Mouse (Mus musculus) neural tube, embryonic 10.5 days (tissue): ENCODE results near the gene Abcc3.
"Not testable (repeated sequence)": the region's sequence is repeated elsewhere in the genome, so short reads cannot be mapped to it uniquely, and the experiment has no call there.

ENCODE experiments used
- DNase-seq: peaks from one replicate; pipeline ENCODE4 v3.0.0-alpha.2; 2017; ENCODE audit warnings: low spot score; ENCODE audit errors: extremely low spot score

Abcc3 gene

DNA sequence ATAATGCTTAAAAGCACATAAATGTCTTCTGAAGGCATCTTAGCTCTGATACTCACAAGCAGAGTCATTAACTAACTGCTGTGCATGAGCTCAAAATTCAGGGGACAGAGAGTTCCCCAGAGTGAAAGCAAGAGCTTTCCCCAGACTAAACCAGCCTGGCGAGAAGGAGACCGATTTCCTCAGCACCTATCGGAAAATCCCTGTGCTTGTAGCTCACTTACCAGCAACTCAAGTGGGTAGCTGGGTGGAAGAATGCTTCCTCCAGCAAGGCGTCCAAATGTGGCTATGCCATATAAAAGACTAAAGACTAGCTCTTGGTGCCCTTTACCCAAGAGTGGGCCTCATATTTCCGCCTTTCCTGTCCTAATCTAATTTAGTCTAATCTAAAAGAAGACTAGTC, 9.9 kb upstream of the Abcc3 start:
- DNase-seq = no peak

DNA sequence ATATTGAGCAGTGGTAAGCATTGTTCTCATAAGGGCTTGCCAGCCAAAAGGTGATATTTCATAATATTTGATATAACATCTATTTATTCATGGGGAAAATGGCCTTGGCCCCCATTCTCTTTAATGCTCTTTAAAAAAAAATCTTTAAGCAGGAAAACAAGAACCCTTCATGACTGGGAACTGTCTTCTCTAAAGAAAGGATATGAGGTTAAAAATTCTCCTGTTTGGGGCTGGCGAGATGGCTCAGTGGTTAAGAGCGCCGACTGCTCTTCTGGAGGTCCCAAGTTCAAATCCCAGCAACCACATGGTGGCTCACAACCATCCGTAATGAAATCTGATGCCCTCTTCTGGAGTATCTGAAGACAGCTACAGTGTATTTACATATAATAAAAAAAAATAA, 9.2 kb upstream of the Abcc3 start:
- not testable (repeated sequence) for DNase-seq

DNA sequence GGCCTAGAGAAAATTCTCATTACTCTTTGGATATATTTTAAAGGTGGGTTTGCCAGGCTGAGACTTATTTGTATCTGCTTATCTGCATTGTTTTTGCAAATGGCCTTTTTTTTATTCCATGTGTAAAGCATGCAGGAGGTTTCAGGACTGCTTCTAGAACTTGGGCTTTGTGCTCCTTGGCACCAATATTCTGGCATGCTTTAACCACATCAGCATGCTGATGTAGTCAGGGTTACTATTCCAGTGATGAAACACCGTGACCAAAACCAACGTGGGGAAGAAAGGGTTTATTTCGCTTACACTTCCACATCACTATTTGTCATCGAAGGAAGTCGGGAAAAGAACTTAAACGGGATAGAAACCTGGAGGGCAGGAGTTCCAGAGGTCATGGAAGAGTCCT, 8.2 kb upstream of the Abcc3 start:
- no peak for DNase-seq

DNA sequence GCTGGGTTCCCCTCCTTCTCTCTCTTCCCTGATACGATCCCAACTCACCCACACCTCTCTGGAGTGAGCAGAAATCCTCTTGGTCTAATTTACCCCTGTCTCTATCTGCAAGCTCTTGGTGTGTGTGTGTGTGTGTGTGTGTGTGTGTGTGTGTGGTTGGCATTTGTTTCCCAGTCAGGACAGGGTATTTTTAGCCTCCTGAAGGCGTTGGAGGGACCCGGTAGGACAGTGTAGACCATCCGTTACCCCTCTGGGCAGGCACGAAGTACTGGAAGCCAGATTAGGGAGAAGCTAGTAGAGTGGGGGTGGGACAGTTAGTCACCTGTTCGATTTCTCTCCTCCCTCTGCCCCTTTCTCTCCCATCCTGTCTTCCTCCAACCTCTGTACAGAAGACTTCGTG, 1.3 kb upstream of the Abcc3 start:
- DNase-seq = no peak

DNA sequence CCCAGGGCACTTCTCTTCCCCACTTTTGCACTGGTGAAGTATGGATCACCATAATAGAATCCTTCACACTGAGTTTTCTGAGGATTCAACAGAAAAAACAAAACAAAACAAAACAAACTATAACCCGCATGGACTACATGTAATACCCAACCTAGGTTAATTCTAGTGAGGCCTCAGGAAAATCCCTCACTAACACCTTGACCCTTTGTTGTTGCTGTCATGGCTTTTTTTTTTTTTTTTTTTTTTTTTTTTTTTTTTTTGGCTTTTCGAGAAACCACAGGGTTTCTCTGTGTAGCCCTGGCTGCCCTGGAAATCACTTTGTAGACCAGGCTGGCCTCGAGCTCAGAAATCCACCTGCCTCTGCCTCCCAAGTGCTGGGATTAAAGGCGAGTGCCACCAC, 693 bp upstream of the Abcc3 start:
- DNase-seq = not testable (repeated sequence)

DNA sequence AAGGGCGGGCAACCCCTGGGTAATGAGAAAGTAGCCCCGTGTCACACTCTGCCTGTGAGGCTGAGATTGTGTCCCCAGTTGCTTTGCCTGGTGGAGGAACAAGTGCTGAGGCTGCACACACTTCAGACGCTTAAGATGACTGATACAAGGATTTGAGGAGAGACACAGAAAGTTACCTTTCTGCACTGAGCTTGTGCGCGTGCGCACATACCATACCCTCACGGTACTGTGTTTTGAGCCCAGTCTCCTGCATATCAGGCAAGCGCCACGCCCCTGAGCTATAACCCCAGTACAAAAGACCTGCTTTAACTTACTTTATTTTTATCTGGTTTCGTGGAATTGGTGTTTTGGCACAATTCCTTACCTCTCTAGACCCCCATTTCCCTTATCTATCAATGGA, 1.1 kb downstream of the Abcc3 start:
- no peak for DNase-seq

DNA sequence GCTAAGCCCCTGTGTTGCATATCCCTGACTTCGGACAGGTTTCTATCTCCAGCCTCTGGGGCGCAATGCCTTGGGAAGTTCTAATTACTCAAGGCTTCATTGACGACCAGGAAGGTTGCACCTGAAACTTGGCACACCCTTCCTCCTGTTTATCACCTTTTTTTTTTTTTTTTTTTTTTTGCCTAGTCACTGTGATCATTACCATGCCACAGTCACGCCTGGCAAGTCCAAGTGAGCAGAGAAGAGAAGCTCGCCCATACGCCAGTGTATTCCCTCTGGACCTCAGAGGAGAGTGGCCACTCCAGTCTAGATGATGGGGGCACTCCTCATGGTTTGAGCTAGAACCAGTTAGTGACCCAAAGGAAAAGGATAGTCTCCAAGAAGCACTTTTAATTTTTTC, 2.0 kb downstream of the Abcc3 start:
- no peak for DNase-seq

DNA sequence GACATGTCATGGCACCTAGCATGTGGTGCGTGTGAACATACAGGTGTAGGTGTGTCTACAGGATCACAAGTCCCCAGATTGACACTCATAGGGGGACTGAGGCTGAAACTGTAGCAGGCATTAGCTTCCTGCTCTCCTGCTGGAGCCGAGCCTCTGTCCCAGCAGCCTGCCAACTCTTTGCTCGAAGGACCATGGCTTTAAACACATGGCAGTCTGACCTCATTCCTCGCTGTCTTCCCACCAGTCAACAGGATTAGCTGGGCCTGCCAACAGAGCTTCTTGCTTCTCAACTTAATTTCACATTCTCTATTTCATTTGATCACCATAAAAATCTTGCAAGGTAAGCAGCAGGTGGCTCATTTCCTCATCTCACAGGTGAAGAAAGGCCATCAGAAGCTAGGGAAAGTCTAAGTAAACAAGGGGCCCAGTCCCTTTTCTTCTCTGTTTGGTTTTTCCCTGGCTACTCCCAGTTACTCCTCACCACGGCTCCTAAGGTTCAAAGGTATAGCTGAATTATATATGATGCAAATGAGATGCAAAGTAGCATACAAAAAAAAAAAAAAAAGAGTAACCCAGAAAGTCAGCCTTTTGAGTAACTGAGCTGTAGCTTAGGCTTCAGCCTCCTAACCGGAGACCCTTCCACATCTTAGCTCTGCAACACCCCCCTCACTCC, 2.9 kb downstream of the Abcc3 start:
- no peak for DNase-seq

DNA sequence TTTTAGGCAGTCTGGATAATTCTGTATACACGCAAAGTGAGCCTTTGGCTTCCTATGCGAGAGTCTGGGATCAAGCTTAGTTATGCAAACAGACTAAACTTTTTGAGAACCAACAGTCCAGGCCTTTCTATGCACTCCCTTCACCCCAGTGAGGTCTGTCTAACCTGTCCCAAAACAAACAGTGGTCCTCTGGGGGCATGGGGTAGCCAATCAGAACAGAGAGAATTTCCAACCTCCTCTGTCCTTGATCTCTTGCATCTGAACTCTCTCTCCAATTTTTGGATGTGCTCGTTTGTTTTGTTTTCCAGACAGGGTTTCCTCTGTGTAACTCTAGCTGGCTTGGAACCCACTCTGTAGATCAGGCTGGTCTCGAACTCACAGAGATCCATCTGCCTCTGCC, 3.8 kb downstream of the Abcc3 start:
- no peak for DNase-seq

DNA sequence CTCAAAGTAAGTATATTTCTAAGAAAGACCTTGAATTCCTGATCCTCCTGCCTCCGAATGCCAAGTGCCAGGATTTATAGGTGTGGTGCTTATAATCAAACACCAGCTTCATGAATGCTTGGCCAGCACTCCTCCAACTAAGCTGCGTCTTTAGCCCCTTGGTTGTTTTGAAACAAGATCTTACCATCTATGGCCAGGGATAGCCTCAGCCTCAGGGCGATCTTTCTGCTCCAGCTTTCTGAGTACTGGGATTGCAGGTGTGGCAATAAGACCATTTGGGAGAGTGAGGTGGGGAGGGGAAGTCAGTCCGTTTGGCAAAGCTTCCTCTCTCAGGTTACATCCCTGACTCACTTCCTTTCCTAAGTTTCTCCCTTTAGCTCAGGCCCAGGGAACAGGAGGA, 5.0 kb downstream of the Abcc3 start:
- DNase-seq = no peak

DNA sequence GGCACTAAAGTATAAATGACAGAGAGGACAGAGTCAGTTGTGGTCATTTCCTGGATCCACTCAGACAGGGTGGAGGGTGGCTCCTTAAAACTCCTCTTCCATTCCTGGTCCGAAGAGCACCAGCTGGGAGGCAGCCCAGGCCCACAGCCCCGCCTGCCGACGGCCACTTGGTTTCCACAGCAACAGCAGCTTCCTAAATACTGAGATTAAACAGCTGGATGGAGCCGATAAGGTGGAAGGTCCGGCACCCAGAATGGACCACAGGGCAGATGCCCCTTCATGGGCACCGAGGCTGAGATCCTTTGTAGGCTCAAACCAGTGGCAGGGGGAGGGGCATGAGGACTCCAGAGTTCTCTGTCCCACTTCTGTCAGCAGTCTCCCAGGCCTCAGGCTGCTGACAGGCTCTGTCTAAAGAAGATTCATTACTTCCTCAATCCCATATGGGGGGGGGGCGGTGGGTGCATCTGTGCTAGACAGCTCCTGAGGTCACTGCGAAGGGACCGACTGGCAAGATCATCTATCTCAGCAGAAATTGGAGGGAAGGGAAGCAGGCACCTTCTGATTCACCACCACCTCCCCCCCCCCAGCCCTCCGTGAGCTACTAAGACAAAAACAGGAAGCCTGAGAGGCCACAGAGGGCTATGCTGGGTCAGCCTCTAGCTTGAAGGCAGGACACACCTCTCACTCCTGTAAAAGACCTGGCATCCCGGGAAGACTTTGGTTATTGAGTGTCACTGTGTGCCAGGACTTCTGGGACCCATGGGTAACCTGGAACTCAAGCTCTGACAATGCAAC, 6.6 kb downstream of the Abcc3 start:
- DNase-seq = peak; percentile 66

DNA sequence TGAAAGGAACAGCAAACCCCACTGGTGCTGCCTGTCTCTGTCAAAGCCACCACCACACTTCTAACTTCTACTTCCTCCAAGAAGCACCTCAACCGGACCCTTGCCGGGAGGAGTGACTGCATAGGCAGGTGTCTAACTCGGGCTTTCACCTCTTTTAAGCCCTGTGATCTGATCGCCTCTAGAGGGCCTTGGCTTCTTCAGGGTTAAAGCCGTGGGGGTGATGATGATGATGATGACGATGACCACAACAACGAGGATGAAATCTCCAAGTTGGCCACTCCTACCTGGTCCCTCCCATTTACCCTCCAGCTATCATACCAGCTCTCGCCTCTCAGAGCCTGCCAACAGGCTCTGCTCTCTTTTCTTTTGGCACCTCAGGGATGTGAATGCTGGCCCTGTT, 13.1 kb downstream of the Abcc3 start:
- DNase-seq = no peak

DNA sequence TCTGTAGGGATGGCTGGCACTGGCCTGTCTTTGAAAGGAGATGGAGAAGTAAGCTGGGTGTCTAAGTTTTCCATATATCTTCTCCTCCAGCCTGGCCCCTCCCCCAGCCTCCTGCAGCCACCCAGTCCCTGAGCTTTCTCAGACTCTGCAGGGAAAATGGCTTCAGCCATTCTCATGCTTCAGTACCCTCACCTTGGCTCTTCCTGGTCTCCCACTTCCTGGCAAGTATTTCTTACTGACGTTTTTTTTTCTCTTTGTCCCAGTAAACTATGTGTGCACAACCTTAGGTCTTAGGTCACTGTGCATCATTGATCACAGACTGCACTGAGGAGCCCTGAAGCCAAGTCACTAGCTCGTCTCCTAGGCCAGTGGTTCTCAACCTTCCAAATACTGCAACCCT, 13.7 kb downstream of the Abcc3 start:
- DNase-seq = no peak

DNA sequence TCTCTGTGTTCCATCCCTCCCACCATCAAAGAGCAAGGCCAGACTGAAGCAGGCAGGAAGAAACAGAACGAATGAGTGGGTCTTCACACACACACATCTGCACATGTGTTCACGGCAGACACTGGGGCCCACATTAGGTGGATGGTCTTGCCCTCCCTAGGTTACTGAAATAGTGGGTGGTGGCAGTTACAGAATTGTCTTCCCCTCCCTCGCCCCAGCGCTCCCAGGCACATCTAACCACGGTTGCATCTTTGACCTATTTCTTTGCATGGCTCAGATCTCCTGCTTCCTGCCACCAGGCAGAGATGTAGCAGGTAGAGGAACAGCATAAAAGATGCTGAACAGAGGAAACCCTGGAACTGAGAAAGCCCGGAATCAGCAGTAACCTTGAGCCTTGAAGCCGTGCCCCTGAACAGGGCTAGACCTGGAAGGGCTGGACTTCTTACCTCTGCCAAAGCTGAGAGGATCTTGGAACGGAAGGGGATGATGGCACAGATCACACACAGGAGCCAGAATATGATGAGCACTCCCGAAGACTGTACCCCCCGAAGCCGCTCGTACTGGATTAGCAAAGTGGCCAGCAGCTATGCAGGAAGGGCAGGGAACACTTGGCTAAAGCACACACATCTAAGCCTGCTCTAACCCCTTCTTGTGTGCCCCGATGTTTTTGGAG, 18.4 kb downstream of the Abcc3 start:
- no peak for DNase-seq

DNA sequence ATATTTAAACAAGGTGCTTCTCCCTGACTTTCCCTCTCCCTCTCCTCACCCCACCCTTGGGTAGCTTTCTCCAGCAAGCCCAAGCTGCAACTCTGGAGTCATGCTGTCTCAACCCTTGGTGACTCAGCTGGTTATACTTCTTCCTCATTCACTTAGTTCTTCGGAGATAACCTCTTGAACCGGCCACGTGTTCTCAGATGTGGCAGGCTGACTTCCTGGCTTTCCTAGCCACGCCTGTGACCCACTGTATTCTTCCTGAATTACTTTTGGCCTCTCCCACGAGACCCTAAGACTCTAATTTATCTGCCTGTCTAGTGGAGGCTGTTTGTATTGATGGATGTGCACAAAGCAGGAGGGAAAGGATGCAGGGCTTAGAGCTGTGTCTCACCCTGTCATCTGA, 22.0 kb downstream of the Abcc3 start:
- DNase-seq = no peak

DNA sequence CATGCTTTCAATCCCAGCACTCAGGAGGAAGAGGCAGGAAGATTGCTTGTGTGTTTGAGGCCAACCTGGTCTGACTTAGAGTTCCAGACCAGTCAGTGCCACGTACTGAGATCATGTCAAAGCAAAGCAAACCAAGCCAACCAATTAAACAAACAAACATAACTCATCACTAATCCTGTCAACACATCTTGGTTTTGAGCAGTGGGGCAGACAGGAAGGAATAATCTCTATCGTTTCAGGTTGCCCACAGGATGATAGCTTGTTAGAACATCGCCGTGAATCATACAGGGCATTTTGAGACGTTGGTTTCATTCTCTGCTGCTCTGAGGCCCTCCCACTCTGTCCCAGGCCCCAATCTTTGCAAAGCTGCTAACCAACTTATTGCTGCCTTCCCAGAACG, 22.8 kb downstream of the Abcc3 start:
- DNase-seq = no peak

DNA sequence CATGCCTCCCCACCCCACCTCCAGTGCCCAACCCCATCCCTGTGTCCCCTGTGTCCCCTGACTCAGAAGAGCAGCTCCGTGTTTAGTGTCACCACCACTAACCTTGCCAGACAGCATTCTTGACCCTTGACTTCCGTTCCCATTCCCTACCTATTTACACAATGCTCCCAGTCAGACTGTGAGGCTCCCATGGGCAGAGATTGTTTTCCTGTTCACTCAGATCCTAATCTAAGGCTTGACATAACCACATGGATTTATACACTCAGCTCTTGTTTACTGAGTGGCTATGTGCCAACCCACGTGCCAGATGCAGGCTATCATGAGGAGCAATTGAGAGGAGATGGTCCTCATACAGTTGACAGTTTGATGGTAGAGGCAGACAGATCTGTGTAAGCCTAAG, 27.5 kb downstream of the Abcc3 start:
- no peak for DNase-seq

DNA sequence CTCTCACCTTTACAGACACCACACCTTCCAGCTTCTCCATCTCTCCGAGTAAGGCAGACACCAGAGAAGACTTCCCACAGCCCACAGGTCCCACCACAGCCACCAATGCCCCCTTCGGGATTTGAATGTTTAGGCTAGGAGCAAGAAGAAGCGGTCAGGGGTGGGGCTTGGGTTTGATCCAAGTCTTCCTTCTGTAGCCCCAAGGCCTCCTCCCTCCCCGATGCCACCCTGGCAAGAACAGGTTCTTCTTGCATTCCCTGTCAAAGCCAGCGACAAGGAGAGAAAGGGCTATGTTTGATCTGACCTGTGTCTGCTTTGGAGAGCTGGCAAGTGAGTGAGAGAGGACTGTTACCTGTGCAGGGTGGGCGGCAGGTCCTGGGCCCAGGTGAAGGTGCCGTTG, 29.1 kb downstream of the Abcc3 start:
- DNase-seq = no peak

DNA sequence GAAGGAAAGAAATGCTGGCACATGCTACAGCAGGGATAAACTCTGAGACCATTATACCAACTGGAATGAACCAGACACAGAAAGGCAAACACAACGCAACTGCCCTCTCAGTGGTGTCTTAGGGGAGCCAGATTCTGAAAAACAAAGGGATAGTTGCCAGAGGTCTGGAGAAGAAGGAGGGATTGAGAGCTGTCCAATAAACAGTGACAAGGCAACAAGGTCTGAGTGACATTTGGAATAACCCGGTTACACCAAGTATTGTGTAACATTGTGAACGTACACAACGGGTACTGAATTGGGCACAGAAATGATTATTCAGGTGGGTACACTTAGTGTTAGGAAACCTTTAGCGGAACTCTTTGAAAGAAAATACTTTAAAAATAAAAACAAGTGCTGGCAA, 30.7 kb downstream of the Abcc3 start:
- DNase-seq = no peak

DNA sequence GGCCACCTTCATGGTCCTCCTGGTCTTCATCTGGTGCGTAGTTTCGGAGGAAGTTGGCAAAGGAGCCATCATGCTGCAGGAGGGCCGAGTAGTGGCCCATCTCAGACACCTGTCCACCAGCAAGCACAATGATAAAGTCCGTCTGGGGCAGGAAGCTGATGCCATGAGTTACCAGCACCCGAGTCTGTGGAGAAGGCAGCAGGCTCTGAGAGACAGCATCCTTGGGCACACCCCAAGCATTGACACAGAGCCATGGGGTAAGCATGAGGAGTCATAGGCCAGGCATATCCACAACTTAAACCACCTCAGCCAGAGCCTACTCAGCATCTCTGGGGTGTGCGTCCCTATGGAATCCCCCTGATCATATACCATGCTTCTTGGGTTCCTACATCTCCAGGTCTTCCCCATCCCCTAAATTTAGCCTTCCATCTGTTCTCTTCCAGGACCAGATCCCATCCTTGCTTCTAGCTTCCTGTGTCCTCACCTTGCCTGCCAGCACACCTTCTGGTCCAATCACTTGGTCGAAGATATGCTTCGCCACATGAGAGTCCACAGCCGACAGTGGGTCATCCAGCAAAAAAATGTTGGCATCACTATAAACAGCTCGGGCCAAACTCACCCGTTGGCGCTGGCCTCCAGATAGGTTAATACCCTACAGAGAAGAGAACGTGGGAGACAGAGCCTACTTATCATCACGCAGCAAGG, 31.5 kb downstream of the Abcc3 start:
- no peak for DNase-seq

DNA sequence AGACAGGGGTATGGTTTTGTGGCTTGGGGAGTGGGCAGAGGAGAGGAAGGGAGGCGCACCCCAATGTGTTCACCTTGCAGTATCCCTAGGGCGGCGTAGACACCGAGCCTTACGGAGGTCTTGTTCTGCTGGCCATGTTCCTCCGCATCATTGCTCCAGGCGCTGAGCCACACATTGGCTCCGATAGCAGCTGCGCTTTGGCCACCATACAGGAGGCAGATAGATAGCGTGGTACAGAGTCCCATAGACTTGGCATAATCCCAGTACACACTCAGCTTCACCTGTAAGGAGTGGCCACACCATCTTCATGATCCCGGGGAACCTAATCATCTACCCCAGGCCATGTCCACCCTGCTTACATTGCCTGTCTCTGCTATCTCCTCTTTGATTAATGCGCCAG, 33.6 kb downstream of the Abcc3 start:
- no peak for DNase-seq
